Mouse (Mus musculus): Measurements from ENCODE around the gene Megf6. TPM values are rescaled to one million over a fixed set of nuclear protein-coding genes. Genes with fewer than 3 reads are reported as not detected.

The Megf6 gene
- polyA plus RNA-seq, 1 experiment from 2014 or later = 12.4 TPM

DNA sequence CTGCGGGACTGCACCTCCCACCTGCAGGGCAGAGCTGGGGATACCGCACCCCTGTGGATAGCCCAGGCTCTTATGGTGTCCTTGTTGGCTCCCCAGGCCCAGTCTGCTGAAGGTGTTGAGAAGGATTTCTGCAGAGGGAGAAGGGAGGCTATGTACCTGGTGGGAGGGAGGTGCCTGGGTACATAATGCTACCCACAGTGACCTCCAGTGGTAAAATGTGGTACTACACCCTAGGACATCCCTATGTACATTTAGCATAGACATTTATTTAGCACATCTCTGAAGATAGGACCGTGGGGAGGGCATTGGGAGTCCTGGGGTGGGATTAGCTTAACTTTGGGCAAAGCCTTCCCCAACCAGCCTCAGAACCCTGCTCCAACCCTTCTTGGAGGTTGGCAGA is 102.5 kb downstream of the Megf6 start:
- no peak overlapping the region for H3K4me3 ChIP-seq (ENCODE audit: low read depth, low read length)
- no peaks in the 10 kb centered on the region for H3K4me1 ChIP-seq (ENCODE audit: control insufficient read depth, insufficient read depth, low read length)
- ATAC-seq (ENCODE audit: low FRiP score) (no peak), DNase-seq (ENCODE audit: low spot score, missing footprints) (peak; percentile 97)
- H3K27ac ChIP-seq (ENCODE audit: low read depth, low read length) = no peak overlapping the region
- no peak overlapping the region for H3K4me2 ChIP-seq
- no peak overlapping the region for H3K9ac ChIP-seq (ENCODE audit: low read length)
- H3K36me3 ChIP-seq (ENCODE audit: control insufficient read depth, insufficient read depth, low read length) = no peaks in the 10 kb centered on the region
- 59% methylated on average over 3 of the region's 3 CpGs for WGBS
- H3K27me3 ChIP-seq (ENCODE audit: control insufficient read depth, insufficient read depth, low read length) = no peaks in the 10 kb centered on the region
- H3K9me3 ChIP-seq (ENCODE audit: control insufficient read depth, low read length) = no peaks in the 10 kb centered on the region

DNA sequence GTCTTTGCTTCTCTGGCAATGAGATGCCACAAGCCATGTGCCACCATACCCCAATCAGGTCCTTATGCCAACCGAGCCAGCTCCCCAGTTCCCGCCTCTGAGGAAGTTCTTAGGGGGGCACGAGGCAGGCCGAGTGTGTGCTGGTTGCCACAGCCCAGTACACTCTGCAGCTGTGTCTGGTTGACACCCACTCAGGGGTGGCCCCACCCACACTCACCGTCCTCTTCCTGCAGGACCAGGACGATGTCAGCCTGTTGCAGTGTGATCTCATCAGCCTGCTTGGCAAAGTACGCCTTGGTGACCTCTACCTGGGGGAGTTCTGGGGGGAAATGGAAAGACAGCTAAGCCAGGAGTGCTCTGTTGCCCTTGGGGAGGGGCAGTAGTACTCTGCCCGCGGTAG is 109.0 kb downstream of the Megf6 start:
- WGBS = 86% methylated on average over 9 of the region's 9 CpGs
- H3K4me2 ChIP-seq = no peak overlapping the region
- H3K27me3 ChIP-seq (ENCODE audit: control insufficient read depth, insufficient read depth, low read length) = no peaks in the 10 kb centered on the region
- ATAC-seq (ENCODE audit: low FRiP score) = no peak
- H3K4me3 ChIP-seq (ENCODE audit: low read depth, low read length) = no peak overlapping the region
- H3K36me3 ChIP-seq (ENCODE audit: control insufficient read depth, insufficient read depth, low read length) = no peaks in the 10 kb centered on the region
- H3K9me3 ChIP-seq (ENCODE audit: control insufficient read depth, low read length) = no peaks in the 10 kb centered on the region
- H3K4me1 ChIP-seq (ENCODE audit: control insufficient read depth, insufficient read depth, low read length) = no peaks in the 10 kb centered on the region
- no peak overlapping the region for H3K9ac ChIP-seq (ENCODE audit: low read length)
- peak; percentile 35 for DNase-seq (ENCODE audit: low spot score, missing footprints)
- H3K27ac ChIP-seq (ENCODE audit: low read depth, low read length) = no peak overlapping the region

DNA sequence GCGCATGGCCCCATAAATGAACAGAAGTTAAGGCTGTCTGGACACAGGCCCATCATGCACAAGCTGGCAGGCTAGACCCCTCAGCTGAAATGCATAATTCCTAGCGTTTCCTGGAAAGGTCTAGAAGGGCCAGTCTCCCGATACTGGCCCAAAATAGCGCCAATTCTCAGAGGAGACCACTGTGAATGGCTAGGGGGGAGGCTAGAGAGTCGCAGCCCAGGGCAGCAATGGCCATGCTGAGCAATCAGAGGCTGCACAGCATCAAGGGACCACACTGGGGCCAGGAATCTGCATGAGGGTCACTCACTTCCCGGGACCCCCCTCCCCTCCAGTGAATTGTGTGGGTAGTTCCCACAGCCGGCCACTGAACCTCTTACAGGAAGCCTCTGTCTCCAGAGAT is 113.1 kb downstream of the Megf6 start:
- H3K36me3 ChIP-seq (ENCODE audit: control insufficient read depth, insufficient read depth, low read length) = no peaks in the 10 kb centered on the region

DNA sequence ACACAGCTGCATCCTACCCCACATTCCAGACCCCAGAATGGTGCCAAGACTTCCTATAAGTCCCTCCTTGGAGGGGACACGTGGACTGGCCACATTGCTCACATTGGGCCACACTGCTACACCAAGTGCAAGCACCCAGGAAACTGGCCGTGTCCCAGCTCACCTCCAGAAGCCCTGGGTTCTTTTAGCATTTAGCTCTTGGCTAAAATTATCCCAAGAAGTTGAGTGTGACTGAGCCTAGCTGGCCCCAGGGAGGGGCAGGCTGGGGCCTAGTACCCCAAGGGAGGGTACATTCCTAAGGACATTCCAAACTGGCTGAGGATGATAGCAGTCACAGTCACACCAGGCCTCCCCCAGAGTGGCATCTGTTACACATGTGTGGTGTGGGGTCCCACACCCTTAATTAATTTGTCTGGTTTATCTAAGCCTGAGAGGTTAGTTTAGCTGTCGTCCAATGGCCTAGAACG is 123.2 kb downstream of the Megf6 start:
- Histone ChIP-seq H3K4me3 (ENCODE audit: low read depth, low read length) (no peak overlapping the region), H3K9ac (ENCODE audit: low read length) (no peak overlapping the region), H3K9me3 (ENCODE audit: control insufficient read depth, low read length) (no peaks in the 10 kb centered on the region), H3K27me3 (ENCODE audit: control insufficient read depth, insufficient read depth, low read length) (peaks cover 1% of the 10 kb centered on the region), H3K36me3 (ENCODE audit: control insufficient read depth, insufficient read depth, low read length) (no peaks in the 10 kb centered on the region), H3K27ac (ENCODE audit: low read depth, low read length) (no peak overlapping the region), H3K4me1 (ENCODE audit: control insufficient read depth, insufficient read depth, low read length) (no peaks in the 10 kb centered on the region; the same call in 1 of the 2 replicates), H3K4me2 (no peak overlapping the region)
- DNase-seq (ENCODE audit: low spot score, missing footprints) (no peak), ATAC-seq (ENCODE audit: low FRiP score) (no peak)
- 52% methylated on average over 4 of the region's 4 CpGs for WGBS

More for the DNA sequence above, 113.1 kb downstream of the Megf6 start:
- 80% methylated on average over 7 of the region's 7 CpGs for WGBS
- Histone ChIP-seq H3K4me1 (ENCODE audit: control insufficient read depth, insufficient read depth, low read length) (no peaks in the 10 kb centered on the region), H3K27me3 (ENCODE audit: control insufficient read depth, insufficient read depth, low read length) (no peaks in the 10 kb centered on the region), H3K27ac (ENCODE audit: low read depth, low read length) (no peak overlapping the region), H3K9me3 (ENCODE audit: control insufficient read depth, low read length) (no peaks in the 10 kb centered on the region), H3K4me3 (ENCODE audit: low read depth, low read length) (no peak overlapping the region), H3K9ac (ENCODE audit: low read length) (no peak overlapping the region), H3K4me2 (no peak overlapping the region)
- ATAC-seq (ENCODE audit: low FRiP score) = no peak
- DNase-seq (ENCODE audit: low spot score, missing footprints) = peak; percentile 78

DNA sequence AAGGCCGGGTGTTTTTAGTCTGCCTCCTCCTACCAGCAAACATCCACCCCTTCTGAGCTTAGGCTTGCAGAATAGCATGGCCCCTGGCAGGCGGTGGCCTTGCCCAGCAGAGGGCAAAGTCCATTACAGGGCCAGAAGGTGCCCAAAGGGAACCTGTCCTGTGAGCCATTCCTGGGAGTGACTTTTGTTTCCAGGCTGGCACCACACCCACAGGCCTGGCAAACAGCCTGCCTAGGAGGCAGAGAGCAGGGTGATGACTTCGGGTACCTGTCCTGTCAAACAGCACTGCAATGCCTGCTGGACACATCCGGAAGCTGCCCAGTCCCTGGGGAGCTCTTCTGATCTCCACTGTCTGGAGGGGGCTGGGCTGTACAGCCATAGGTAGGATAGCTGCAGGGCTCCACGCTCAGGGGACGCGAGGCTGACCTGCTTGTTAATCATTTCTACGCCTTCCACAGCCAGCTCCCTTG is 123.8 kb downstream of the Megf6 start:
- no peak overlapping the region for H3K4me3 ChIP-seq (ENCODE audit: low read depth, low read length)
- H3K27ac ChIP-seq (ENCODE audit: low read depth, low read length) = no peak overlapping the region
- 55% methylated on average over 8 of the region's 8 CpGs for WGBS
- no peak overlapping the region for H3K9ac ChIP-seq (ENCODE audit: low read length)
- peaks cover 7% of the 10 kb centered on the region for H3K27me3 ChIP-seq (ENCODE audit: control insufficient read depth, insufficient read depth, low read length)
- no peaks in the 10 kb centered on the region; the same call in 1 of the 2 replicates for H3K4me1 ChIP-seq (ENCODE audit: control insufficient read depth, insufficient read depth, low read length)
- no peaks in the 10 kb centered on the region for H3K36me3 ChIP-seq (ENCODE audit: control insufficient read depth, insufficient read depth, low read length)
- no peak overlapping the region for H3K4me2 ChIP-seq
- DNase-seq (ENCODE audit: low spot score, missing footprints) (no peak), ATAC-seq (ENCODE audit: low FRiP score) (no peak)
- H3K9me3 ChIP-seq (ENCODE audit: control insufficient read depth, low read length) = no peaks in the 10 kb centered on the region

DNA sequence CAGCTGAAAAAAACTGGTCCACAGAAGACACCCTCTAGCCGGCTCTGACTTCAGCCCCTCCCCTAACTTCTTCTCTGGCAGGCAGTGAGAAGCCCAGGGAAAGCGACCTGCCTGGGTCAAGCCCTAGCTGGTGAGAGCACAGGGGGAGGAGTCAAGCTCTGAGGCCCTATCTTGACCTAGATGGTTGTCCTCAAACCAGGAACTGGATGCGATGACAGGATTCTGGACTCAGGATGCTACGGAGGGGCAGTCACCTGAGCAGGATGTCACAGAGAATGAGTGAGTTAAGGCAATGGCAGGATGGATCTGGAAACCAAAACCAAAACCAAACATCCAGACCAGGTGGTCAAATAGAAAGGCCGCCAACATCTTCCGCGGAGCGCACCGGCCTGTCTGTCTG is 127.2 kb downstream of the Megf6 start:
- Histone ChIP-seq H3K4me2 (no peak overlapping the region), H3K27ac (ENCODE audit: low read depth, low read length) (no peak overlapping the region), H3K27me3 (ENCODE audit: control insufficient read depth, insufficient read depth, low read length) (peaks cover 29% of the 10 kb centered on the region), H3K36me3 (ENCODE audit: control insufficient read depth, insufficient read depth, low read length) (no peaks in the 10 kb centered on the region), H3K9me3 (ENCODE audit: control insufficient read depth, low read length) (no peaks in the 10 kb centered on the region), H3K4me3 (ENCODE audit: low read depth, low read length) (no peak overlapping the region), H3K9ac (ENCODE audit: low read length) (no peak overlapping the region), H3K4me1 (ENCODE audit: control insufficient read depth, insufficient read depth, low read length) (peaks cover 5% of the 10 kb centered on the region; the same call in 1 of the 2 replicates)
- ATAC-seq (ENCODE audit: low FRiP score) (no peak), DNase-seq (ENCODE audit: low spot score, missing footprints) (peak; percentile 84)
- WGBS = 39% methylated on average over 9 of the region's 9 CpGs

DNA sequence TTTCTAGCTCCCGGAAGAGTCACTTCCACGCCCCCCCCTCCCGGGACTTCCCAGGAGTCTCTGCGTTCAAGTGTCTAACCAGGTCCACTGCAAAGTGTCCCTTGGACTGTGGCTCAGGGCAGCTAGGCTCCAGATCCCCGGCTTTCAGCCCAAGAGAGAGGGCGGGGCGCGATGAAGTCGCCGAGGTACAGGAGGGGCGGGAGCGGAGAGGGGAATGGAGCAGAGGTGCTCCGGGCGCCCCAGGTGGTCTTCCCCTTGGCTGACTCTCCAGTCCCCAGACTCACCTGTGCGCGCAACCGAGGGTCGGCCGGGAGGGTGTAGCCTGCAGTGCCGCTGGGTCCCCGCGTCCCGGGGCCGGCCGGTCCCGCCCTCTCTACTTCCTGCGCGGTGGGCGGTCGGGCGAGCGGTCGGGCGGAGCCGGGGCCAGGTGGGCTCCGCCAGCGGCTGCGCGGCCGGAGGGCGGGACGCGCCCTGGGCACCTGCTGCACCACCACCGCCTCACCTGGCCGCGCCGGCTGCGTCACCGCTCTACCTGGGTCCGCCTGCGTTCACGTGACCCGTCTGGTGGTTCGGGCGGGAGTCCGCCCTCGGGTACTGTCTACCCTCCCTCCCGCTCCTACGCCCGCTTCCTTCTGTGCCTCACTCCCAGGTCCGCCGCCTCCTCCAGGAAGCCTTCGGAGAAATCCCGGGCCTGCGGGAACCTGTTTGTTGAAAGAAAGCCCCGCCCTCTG is 129.2 kb downstream of the Megf6 start:
- no peaks in the 10 kb centered on the region for H3K36me3 ChIP-seq (ENCODE audit: control insufficient read depth, insufficient read depth, low read length)
- H3K27ac ChIP-seq (ENCODE audit: low read depth, low read length) = no peak overlapping the region
- 0 out of 2 replicates have a peak overlapping the region, but pooled peaks have one; percentile 24 for H3K9ac ChIP-seq (ENCODE audit: low read length)
- WGBS = under 1% methylated on average over 59 of the region's 66 CpGs
- H3K4me3 ChIP-seq (ENCODE audit: low read depth, low read length) = peak overlapping the region; percentile 41
- H3K27me3 ChIP-seq (ENCODE audit: control insufficient read depth, insufficient read depth, low read length) = peaks cover 29% of the 10 kb centered on the region
- peaks cover 5% of the 10 kb centered on the region; the same call in 1 of the 2 replicates for H3K4me1 ChIP-seq (ENCODE audit: control insufficient read depth, insufficient read depth, low read length)
- H3K9me3 ChIP-seq (ENCODE audit: control insufficient read depth, low read length) = no peaks in the 10 kb centered on the region
- peak; percentile 90 for DNase-seq (ENCODE audit: low spot score, missing footprints)
- peak overlapping the region; percentile 72 for H3K4me2 ChIP-seq
- peak; percentile 58; the same call in 1 of the 2 replicates for ATAC-seq (ENCODE audit: low FRiP score)

DNA sequence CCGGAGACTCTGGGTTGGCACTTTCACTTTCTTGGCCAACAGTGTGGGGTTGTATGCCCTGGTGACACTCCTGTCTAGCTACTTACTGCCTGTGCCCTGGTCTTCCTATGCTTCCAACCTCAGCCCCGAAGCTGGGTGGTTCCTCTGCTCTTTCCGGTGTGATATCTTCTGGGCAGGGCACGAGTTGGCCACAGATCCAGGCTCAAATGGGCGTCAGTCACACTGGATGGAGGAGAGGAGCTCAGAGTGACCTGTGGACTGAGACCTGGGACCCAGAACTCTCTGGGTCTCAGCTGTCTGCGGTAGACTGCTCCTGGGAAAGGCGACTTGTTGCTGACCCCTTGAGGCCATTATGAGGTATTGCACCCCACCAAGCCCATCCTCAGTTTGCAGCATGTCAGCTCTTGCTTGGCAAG is 130.9 kb downstream of the Megf6 start, which contains the start of gene Arhgef16:
Gene Arhgef16, minus strand, starts transcription at position 211 of the 416 bp plus-strand sequence.
- no peaks in the 10 kb centered on the region for H3K36me3 ChIP-seq (ENCODE audit: control insufficient read depth, insufficient read depth, low read length)
- H3K27me3 ChIP-seq (ENCODE audit: control insufficient read depth, insufficient read depth, low read length) = peaks cover 29% of the 10 kb centered on the region
- H3K27ac ChIP-seq (ENCODE audit: low read depth, low read length) = no peak within 1 kb of the TSS
- no peaks in the 10 kb centered on the region for H3K9me3 ChIP-seq (ENCODE audit: control insufficient read depth, low read length)
- ATAC-seq (ENCODE audit: low FRiP score) (peak; percentile 66), DNase-seq (ENCODE audit: low spot score, missing footprints) (peak; percentile 93)
- H3K4me2 ChIP-seq = no peak within 1 kb of the TSS
- 28% methylated on average over 7 of the region's 7 CpGs for WGBS
- H3K9ac ChIP-seq (ENCODE audit: low read length) = no peak within 1 kb of the TSS
- peaks cover 5% of the 10 kb centered on the region; the same call in 1 of the 2 replicates for H3K4me1 ChIP-seq (ENCODE audit: control insufficient read depth, insufficient read depth, low read length)
- no peak within 1 kb of the TSS for H3K4me3 ChIP-seq (ENCODE audit: low read depth, low read length)

DNA sequence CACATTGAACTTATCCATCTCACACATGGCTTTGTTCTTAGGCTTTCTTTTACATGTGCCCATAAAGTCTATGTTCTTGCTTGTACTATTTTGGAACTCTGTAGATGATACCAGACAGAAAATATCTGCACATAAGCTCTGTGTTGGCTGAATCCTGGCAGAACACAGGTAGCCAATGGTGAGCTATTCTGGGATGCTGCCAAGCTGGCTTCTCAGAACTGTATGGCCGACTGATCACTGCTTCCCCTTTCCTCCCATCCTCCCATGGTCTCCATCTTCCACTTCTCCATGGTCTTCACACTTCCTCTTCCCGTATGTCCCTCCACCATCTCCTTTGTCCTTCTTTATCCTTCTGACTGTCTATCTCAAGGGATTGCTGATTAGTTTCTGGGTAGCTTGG is 138.6 kb downstream of the Megf6 start:
- H3K9me3 ChIP-seq (ENCODE audit: control insufficient read depth, low read length) = no peaks in the 10 kb centered on the region
- no peak overlapping the region for H3K9ac ChIP-seq (ENCODE audit: low read length)
- DNase-seq (ENCODE audit: low spot score, missing footprints) (no peak), ATAC-seq (ENCODE audit: low FRiP score) (no peak)
- 86% methylated on average over 2 of the region's 2 CpGs for WGBS
- no peaks in the 10 kb centered on the region for H3K27me3 ChIP-seq (ENCODE audit: control insufficient read depth, insufficient read depth, low read length)
- no peaks in the 10 kb centered on the region for H3K4me1 ChIP-seq (ENCODE audit: control insufficient read depth, insufficient read depth, low read length)
- no peaks in the 10 kb centered on the region for H3K36me3 ChIP-seq (ENCODE audit: control insufficient read depth, insufficient read depth, low read length)
- no peak overlapping the region for H3K27ac ChIP-seq (ENCODE audit: low read depth, low read length)
- H3K4me3 ChIP-seq (ENCODE audit: low read depth, low read length) = no peak overlapping the region
- no peak overlapping the region for H3K4me2 ChIP-seq

All from midbrain, embryonic 11.5 days (tissue).